In the genomic region with DNA sequence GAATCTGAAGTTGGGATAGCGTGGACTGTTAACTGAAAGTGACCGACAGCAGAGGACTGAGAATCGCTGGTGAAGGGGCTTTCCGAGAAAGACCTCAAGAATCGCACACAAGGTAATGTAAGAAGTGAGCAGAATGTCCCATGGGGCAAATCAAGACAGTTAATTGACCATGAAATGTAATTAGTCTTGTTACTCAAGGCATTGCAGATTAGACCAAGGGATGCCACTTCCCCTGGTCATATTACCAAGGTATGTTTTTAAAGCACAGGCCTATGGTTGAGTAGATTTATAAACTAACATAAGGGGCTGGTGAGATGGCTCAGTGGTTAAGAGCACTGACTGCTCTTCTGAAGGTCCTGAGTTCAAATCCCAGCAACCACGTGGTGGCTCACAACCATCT, we compare ENCODE assay signal across 27 mouse cellular contexts. TPM values are rescaled to one million over a fixed set of nuclear protein-coding genes. Genes with fewer than 3 reads are reported as not detected.
A peak's percentile ranks its signal among the peaks of the same experiment; 100 is the strongest.
DNase-seq lines count a peak whose midpoint lies in the region; ATAC-seq lines count a peak whose summit lies in the region.
"Had no signal": no experiment of that assay in that cellular context is flagged by ENCODE, and none has a peak within 500 bp of the region (broad histone marks: within the 10 kb centered on the region; RNA-seq: fewer than 3 reads in every experiment).

No protein-coding gene starts in this region.

- no peak overlapping the region for H3K9ac ChIP-seq in kidney, embryonic 14.5 days (ENCODE audit: low read depth, low read length)
- no peak overlapping the region for H3K9ac ChIP-seq in kidney, embryonic 16.5 days (replicated peaks; ENCODE audit: low read length)
- H3K9ac ChIP-seq: embryonic facial prominence, embryonic 13.5 days; embryonic facial prominence, embryonic 15.5 days; forebrain, embryonic 12.5 days; forebrain, postnatal 0 days had no signal

- no peaks in the 10 kb centered on the region for H3K4me1 ChIP-seq in kidney, embryonic 14.5 days (ENCODE audit: control insufficient read depth, insufficient read depth, low read length)
- peaks cover 11% of the 10 kb centered on the region for H3K4me1 ChIP-seq in kidney, embryonic 16.5 days (ENCODE audit: insufficient read depth, low read length)

- H3K4me2 ChIP-seq in kidney, embryonic 14.5 days (replicated peaks; ENCODE audit: low read depth, low read length): no peak overlapping the region
- H3K4me2 ChIP-seq in kidney, embryonic 16.5 days (replicated peaks; ENCODE audit: low read depth, low read length): no peak overlapping the region
- H3K4me2 ChIP-seq: embryonic facial prominence, embryonic 13.5 days; embryonic facial prominence, embryonic 15.5 days; forebrain, embryonic 12.5 days had no signal

- no peak overlapping the region for H3K4me3 ChIP-seq in kidney, embryonic 14.5 days (ENCODE audit: low read length)
- no peak overlapping the region for H3K4me3 ChIP-seq in kidney, embryonic 16.5 days (ENCODE audit: low read length)
- H3K4me3 ChIP-seq: embryonic facial prominence, embryonic 13.5 days; embryonic facial prominence, embryonic 15.5 days; erythroblast, embryonic 14.5 days; forebrain, embryonic 10.5 days; forebrain, embryonic 12.5 days had no signal

- H3K27me3 ChIP-seq in kidney, embryonic 14.5 days (ENCODE audit: control insufficient read depth, insufficient read depth, low read length): no peaks in the 10 kb centered on the region
- H3K27me3 ChIP-seq in kidney, embryonic 16.5 days (ENCODE audit: insufficient read depth, low read length): no peaks in the 10 kb centered on the region
- H3K27me3 ChIP-seq: CH12.LX; embryonic facial prominence, embryonic 13.5 days; embryonic facial prominence, embryonic 15.5 days had no signal

- no peak for DNase-seq in kidney, adult 18-20 months
- no peak for DNase-seq in kidney, adult 11 months
- DNase-seq in A20 (ENCODE audit: low read depth, low spot score): peak; percentile 27
- peak; percentile 58 for DNase-seq in MN1 (ENCODE audit: low spot score)
- no peak for DNase-seq in right cerebral cortex, adult 18-20 months
- DNase-seq: adrenal gland, adult 2 months; adrenal gland, postnatal 10 days; adrenal gland, postnatal 25 days; B cell, adult 2 months; cerebellum, adult 11 months; cerebellum, adult 18-20 months; cerebellum, adult 8-10 months; cerebellum, adult 9-11 months; cerebellum, postnatal 14 days; cerebellum, postnatal 36 days; embryo, embryonic 11 days; forebrain, postnatal 0 days had no signal

- 42% methylated on average over 6 of the region's 6 CpGs for WGBS in kidney, embryonic 14.5 days
- 43% methylated on average over 6 of the region's 6 CpGs for WGBS in kidney, embryonic 16.5 days

- no peaks in the 10 kb centered on the region for H3K36me3 ChIP-seq in kidney, embryonic 14.5 days (ENCODE audit: control insufficient read depth, insufficient read depth, low read length)
- no peaks in the 10 kb centered on the region for H3K36me3 ChIP-seq in kidney, embryonic 16.5 days (ENCODE audit: insufficient read depth, low read length)
- H3K36me3 ChIP-seq: embryonic facial prominence, embryonic 13.5 days; embryonic facial prominence, embryonic 15.5 days; forebrain, embryonic 10.5 days; forebrain, embryonic 12.5 days had no signal

- H3K27ac ChIP-seq in kidney, embryonic 14.5 days (ENCODE audit: low read depth, low read length): peak overlapping the region; percentile 37; the same call in 1 of the 2 replicates
- no peak overlapping the region for H3K27ac ChIP-seq in kidney, embryonic 16.5 days (ENCODE audit: low read length)
- H3K27ac ChIP-seq: embryonic facial prominence, embryonic 13.5 days; embryonic facial prominence, embryonic 15.5 days; forebrain, embryonic 10.5 days; forebrain, embryonic 12.5 days had no signal

- H3K9me3 ChIP-seq in kidney, embryonic 14.5 days (ENCODE audit: control insufficient read depth, low read length): peaks cover 7% of the 10 kb centered on the region; the same call in 1 of the 2 replicates
- peaks cover 7% of the 10 kb centered on the region for H3K9me3 ChIP-seq in kidney, embryonic 16.5 days (ENCODE audit: low read length)
- H3K9me3 ChIP-seq: embryonic facial prominence, embryonic 13.5 days; embryonic facial prominence, embryonic 15.5 days had no signal

- no peak; the same call in 1 of the 2 replicates for ATAC-seq in kidney, embryonic 14.5 days (ENCODE audit: low FRiP score, low TSS enrichment)
- peak; percentile 71; the same call in 1 of the 2 replicates for ATAC-seq in kidney, embryonic 16.5 days (ENCODE audit: low FRiP score, low TSS enrichment)
- ATAC-seq: CD4-positive, CD25-positive, alpha-beta regulatory T cell, adult 4 months; forebrain, embryonic 14.5 days; forebrain, postnatal 0 days had no signal

RNA-seq across cellular contexts. Expression of a gene that starts 45.1 kb away (rescaled TPM):
- 6.3 and 9.0 TPM in 2 replicates for polyA plus RNA-seq in kidney, embryonic 14.5 days (2014; fragmentation: Nextera tagmentation; extraction: Ambion mirVana)
- 8.4 and 10.5 TPM in 2 replicates for polyA plus RNA-seq in kidney, embryonic 16.5 days (2015; fragmentation: Nextera tagmentation; extraction: Ambion mirVana)

Comparison
In these comparisons a context has a peak if more than half of its experiments do, and no peak if none do; other contexts are left out.
1. DNase-seq: peak in A20 (single experiment) and MN1 (single experiment); none in kidney, adult 18-20 months (single experiment), kidney, adult 11 months (single experiment) and right cerebral cortex, adult 18-20 months (single experiment).